Mouse (Mus musculus): ENCODE data around the gene Sncg.

- TF ChIP-seq CTCF (conservative IDR thresholded peaks at IDR 0.05; ENCODE audit: insufficient read depth, insufficient read length, low read depth, low read length) (no peak), POLR2A (IDR thresholded peaks at IDR 0.05; ENCODE audit: low read depth, low read length) (no peak)
Measured at GRCm38 (mm10) chr14:34399301-34399700, 24.7 kb upstream of the Sncg start.
